Mouse (Mus musculus) right cerebral cortex, postnatal 10 days (tissue): ENCODE data around the gene Chd2.
"Not testable (repeated sequence)": the region's sequence is repeated elsewhere in the genome, so short reads cannot be mapped to it uniquely, and the experiment has no call there.

Experiments used
- DNase-seq, 2 experiments: peaks; one replicate each; pipeline ENCODE4 v3.0.0; 2021; ENCODE audit warnings: low spot score in 2 of 2

Chd2 gene

DNA sequence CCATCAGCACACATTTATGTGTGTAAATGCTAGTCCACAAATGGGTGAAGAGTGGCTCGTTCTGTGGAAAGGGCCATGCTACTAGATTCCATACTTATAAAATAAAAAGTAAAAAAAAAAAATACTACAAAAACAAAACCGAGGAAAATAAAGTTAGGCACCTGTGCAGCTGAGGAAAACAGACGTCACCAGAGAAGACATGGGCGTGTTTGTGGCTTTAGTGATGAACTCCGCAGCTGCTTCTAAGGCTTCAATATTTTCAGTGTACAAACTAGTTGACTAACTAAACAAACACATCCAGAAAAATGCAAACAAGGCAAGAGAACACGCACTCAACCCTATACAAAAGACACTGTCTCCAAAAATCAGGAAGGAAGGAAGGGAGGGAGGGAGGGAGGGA, 18.4 kb downstream of the Chd2 start:
- no peak for DNase-seq

DNA sequence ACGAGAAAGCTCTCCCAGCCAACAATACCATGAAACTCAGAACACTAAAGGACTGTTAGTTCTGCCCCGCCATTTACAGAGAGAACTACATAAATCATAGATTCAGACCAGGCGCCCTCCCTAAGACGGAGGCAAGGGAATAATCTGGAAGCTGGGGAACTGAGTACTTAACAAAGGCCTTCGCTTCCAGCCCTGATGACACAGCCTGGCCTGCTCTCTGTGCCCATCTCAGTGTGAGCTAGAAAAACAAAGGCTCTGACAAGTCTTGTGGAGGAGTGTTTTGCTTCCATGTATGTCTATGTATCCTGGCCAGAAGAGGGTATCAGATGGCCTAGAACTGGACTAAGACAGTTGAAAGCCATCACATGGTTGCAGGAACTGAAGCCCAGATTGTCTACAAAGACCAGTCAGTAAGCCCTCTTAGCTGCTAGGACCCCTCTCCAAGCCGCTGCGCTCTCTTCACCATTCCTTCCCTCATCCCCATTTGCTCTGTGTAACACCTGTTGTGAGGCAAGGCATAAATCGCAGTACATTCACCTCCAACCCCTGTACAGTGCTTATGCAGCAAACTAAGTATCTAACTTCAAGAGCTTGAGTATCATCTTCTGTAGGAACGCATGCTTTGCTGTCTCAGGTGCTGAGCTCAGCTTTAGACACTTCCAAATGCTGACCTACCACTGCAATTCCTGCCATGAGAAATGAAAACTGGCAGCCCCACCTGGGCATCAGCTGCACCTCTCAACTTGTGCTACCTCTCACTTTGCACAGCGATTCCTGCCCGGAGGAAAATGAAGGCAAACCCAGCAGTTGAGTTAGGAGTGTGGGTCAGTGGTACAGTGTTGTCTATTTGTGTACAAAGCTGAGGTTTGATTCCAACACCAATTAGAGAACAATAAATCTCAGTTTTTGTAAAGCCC, 20.1 kb downstream of the Chd2 start:
- no peak for DNase-seq

DNA sequence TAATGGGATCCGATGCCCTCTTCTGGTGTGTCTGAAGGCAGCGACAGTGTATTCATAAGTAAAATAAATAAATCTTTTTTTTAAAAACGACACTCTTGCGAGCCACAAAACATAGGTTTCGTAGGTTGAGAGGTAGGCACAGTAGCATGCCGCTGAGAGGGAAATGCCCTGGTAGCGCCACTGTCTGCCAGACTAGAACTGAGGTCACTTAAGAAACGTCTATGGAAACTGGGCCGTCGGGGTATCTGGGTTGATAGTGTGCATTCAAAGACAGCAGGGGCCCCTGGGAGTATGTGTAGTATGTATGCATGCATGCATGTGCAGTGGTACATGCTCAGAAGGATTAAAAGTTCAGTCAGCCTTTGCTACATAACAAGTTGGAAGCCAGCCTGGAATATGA, 21.4 kb downstream of the Chd2 start:
- no peak for DNase-seq

DNA sequence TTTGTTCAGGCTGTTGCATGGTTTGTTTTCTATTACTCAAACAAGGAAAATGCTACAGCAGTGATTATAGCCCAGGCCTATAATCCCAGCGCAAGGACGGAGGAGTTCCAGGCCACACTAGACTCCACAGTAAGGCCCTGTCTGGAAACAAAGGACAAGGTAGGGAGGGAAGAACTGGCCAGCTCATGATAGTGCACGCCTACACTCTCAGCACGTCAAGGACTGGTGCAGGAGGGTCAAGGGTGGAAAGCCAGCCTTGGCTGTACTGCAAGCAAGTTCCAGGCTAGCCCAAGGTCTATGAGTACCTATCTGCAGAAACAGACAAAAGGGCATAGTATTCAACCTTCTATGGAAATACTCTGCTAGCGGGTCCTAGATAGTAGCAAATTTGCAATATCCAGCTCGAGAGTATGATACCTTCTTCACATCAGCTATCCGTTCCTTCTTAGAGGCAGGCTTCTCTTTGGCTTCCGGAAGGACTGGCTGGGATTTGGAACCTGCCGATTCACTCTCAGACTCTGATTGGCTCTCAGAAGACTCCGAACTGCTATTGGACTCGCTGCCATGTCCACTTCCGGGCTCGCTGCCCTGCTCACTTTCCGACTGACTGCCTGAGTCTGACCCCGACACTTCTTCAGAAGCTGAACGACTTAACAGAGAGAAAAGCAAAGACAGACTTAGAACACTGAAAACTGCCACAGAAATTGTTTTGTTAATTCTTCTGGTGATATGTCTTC, 22.4 kb downstream of the Chd2 start:
- no peak for DNase-seq

DNA sequence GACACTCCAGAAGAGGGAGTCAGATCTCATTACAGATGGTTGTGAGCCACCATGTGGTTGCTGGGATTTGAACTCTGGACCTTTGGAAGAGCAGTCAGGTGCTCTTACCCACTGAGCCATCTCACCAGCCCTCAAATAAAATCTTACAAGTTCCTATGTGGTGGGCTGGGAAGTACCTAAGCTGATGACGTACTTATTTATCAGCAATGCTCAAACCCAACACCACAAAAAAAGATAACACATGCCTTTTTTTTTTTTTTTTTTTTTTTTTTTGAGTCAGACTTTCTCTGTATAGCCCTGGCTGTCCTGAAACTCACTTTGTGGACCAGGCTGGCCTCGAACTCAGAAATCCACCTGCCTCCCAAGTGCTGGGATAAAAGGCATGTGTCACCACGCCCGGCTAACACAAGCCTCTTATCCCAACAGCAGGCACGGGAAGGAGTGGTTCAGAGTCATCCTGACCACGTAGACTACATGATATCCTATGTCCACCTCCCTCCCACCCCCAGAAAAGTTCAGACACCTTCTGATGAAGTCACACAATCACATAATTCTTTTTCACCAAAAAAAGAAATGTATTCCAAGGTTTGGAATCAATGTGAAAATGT, 23.2 kb downstream of the Chd2 start:
- not testable (repeated sequence) for DNase-seq

DNA sequence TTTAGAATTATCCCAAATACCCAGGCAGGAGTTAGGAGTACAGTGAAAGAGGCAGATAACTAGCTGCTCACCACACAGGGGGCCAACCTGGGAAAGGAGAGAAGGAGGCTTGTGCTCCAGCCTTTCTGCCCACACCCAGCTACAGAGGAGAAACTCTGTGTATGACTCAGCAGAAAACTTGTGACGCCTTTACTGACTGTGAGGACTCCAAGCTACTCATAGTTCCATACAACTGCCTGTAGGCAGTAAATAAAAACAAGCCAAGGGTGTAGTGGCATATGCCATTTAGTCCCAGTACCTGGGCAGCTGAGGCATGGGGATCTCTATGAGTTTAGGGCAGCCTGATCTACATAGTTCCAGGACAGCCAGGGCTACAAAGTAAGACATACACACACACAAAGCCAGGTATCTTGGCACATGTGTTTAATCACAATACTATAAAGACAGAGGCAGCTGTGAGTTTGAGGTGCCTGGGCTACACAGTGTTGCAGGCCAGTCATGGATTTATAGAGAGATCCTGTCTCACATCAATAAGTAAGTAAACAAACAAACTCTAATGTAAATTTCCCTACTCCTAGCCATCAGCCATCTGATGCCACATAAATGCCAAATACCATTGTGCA, 24.1 kb downstream of the Chd2 start:
- DNase-seq = no peak

DNA sequence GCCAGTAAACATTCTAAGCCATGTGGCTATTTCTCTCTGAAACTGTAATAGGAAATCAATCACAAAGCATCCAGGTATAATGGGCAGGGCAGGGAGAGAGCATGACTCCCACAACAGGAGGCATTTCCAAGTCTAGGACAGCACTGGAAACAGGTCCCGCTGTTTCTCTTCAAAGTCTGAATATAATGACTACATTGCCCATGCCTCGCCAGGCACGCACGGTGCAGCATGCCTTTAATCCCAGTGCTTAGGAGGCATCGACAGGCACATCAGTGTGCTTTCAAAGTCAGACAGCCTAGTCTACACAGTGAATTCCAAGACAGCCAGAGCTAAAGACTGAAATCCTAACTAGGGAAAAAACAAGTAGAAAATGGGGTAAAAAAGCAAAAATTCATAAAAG, 24.8 kb downstream of the Chd2 start:
- no peak for DNase-seq

DNA sequence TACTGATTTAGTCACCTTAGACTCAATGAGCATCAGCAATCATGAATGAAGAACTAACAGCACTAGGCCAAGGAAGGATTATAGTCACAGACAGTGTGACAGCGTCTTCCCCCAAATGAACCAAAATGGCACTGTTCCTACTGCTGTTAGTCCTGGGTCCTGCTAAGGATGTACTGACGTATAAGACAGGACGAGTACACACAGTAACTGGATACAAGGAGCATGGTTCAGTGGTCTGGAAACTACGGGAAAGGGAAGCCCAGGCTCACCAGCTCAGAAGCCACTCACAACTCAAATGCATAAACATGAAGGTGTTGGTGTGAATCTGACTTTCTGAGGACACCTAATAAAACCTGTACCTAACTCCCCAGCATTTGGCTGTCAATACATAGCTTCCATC, 27.1 kb downstream of the Chd2 start:
- DNase-seq = no peak

DNA sequence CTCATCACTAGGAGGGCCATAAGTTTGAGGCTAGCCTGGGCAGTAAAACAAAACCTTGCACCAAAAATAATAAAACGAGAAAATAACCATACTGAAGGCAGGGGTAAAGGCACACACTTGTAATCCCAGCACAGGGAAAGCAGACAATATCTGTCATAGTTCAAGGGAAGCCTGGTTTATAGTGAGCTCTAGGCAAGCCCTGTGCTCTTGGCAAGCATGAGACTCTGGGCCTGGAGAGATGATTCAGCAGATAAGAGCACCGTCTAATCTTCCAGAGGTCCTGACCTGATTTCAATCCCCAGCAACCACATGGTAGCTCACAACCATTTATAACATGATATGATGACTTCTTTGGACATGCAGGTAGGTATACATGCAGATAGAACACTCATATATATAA, 29.2 kb downstream of the Chd2 start:
- DNase-seq = no peak

DNA sequence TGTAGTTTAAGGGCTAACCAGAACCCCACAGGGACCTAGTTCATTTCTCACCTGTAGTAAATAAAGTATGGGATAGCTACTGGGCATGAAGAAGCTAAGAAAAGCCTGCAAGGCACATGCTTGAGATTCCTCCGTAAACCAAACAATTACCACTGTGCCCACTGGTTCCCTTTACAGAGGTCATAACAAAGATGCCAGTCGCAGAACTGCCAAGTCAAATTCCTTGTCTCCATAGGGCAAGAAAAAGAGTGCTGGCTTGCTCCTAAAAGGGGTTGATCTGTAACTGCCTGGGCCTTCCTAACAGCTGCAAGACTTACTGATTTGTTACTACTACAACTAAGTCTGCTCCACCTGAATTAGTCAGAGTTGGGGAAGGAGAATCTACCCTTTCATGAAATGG, 32.9 kb downstream of the Chd2 start:
- no peak for DNase-seq

DNA sequence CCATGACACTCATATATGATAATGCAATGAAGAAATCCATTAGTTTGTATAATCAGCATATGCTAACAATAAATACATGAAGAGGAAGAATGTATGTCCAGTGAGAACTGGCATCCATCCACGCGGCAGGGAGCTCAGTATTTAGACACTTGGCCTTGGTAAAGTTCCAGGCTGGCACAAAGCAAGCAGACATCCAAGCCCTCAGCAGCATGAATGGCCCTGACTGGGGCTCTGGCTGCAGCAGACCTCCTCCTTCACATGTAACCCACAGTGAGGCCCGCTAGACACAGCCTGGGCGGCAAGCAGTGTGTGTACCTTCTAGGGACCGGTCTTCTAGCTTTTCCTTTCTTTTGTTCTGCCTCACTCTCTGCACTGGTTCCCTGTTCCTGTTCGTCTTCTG, 34.1 kb downstream of the Chd2 start:
- peak; percentile 57 to 62 for DNase-seq

DNA sequence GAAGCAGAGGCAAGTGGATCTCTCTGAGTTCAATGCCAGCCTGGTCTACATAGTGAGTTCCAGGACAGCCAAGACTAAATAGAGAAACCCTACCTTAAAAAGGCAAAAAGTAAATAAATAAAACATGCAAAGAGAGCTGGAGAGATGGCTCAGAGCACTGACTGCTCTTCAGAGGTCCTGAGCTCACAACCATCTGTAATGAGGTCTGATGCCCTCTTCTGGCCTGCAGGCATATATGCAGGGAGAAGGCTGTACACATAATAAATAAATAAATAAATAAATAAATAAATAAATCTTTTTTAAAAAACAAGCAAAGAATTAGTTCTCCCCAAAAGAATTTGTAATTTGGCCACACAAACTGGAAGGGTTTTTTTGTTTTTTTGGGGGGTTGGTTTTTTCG, 34.8 kb downstream of the Chd2 start:
- DNase-seq = no peak

DNA sequence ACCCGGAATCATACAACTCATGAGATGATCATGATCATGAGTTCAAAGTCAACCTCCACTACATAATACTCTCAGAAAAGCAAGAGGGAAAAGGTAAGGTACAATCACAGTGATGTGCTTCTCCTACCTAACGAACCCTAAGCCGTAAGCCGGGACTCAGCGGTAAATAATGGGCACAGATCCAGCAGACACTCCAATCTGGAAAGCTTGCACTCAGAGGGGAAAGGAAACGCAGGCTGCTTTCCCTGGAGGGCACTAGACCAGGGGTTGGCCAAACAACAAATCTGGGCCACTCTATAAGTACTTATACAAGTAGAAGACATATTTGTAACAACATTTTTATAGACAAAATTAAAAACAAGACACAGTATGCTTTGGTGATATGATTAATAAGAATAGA, 36.4 kb downstream of the Chd2 start:
- DNase-seq = no peak

DNA sequence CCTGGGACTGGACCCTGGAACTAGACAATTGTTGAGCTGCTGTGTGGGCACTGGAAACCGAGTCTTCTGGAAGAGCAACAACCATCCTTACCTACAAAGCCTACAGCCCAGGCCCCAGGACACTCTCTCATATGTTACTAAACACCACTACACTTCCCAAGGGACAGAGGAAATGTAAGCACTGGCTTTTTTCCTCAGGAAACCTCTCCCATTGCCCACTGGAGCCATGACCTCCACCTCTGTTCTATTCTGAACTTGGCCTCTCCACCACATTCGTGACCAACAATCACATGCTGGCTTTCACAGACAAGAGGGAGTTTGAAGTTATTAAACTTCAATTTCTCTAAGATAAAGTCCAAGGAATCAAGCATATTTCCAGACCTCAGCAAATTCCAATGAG, 43.4 kb downstream of the Chd2 start:
- DNase-seq = no peak

DNA sequence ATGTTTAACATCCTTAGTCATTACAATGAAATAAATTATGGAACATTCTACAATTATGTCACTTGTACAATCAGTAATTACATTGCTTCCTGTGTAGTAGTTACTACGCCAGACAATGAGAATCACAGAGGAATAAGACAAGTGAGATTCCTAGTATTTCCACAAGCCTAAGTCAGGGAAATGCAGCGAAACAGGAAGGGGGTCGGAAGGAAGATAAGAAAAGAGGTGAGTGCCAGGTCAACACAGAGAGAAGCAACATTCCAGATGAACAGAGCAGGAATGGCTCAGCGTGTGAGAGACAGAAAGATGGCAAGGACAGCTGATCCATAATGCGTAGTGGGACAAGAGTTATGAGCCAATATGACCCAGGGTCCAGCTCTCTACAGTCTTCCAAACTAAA, 52.4 kb downstream of the Chd2 start:
- no peak for DNase-seq

DNA sequence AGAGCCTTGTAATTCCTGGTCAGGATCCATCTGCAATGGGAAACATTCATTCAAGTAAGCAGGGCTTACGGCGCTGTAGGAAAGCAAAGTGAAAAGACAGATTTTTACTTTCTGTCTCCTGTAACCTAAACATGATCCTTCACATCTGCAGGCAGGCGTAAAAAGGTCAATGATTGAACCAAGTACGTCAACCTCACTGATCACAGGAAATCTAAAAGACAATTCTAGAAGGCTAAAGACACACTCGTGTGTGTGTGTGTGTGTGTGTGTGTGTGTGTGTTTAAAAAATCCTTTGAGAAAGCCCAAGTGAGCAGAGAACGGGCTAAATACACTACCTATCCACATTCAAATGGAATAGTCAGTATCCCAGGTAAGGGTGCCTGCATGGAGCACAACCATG, 60.5 kb downstream of the Chd2 start:
- DNase-seq = no peak

DNA sequence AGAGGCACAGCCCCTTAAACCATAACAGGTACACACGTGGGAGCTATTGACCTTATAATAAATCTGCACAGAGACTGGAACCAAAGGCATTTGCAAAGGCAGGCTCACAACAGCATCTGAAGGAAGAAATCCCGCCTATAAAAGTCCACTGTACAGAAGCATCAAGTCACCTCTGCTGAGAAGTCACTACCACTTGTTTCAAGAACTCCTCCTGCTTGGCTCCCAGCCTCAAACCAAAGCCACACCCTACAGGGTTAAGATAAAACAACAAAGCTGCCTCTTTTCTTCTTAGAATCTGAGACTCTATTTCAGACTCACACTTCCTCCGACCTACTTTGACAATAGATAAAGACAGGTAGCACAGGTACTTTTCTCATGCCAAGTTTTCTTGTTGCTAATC, 62.1 kb downstream of the Chd2 start:
- no peak for DNase-seq

DNA sequence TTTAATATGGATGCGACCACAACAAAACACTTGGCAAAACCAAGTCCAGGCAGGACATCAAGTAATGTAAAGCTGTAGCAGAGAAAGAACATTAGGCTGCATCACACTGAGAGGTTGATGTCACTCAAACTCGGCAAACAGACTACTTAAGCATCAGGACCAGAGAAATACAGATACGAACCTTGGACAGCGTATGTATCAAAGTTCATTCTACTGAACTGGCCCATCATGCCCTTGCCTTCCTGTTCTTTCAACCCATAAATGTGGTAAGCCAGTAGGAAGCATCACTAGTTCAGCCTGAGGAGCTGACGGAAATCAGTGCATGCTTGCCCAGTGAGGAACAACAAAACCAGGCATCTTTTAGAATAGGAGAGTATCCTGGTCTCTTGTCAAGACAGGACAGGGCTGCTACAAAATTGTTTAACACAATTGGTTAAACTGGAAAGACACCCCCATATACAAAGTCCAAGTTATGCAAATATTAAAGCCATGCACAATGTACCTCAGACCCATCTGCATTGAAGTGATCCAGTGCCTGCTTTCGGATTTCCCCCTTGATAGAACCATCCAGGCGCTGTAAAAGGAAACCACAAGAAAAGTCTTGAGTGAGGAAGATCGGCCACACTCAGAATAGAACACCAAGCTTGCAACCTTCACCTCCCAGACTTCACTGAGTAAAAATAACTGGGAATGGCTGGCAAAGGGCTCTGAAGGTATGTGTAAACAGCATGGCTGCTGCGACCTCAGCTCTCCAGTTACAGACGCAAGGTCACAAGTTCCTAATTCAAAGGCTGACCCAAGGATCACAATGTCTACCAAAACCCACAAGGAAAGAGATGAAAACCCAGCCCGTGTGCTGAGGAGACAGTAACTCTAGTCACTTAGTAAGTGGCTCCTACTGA, 63.2 kb downstream of the Chd2 start:
- DNase-seq = no peak

DNA sequence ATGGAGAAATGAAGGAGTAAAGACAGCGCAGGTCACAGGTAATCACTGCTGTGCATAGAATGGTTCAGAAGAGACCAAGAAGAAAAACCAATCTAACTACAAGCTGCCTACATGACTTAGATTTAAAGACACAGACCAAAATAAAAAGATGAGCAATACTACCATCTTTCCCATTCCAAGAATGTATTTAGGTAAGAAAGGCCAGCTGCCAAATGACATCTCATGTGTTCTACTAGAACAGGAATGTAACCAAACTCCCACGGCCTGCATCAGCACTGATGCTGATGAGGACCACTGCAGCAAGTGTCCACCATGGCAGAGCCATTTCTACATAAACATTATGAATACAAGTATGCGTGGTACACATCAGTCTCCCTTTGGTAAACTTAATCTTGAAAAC, 73.9 kb downstream of the Chd2 start:
- DNase-seq = no peak

DNA sequence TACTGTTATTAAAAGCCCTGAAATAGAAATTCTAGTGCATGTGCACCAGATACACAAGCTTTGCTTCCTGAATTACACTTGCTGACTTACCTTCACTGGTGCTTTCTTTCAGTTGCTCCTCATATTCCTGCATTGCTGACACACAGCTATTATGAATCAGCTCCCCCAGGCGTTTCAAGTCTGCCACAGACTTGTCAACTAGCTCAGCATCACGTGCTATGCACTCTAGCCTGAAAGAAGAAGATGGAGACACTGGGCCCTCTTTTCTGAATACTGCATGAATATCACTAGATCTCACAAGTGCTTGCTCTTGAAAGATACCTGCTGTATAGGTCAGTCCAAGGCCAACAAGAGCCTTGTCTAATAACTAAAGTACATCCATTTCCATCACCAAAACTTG, 78.1 kb downstream of the Chd2 start:
- DNase-seq = no peak

DNA sequence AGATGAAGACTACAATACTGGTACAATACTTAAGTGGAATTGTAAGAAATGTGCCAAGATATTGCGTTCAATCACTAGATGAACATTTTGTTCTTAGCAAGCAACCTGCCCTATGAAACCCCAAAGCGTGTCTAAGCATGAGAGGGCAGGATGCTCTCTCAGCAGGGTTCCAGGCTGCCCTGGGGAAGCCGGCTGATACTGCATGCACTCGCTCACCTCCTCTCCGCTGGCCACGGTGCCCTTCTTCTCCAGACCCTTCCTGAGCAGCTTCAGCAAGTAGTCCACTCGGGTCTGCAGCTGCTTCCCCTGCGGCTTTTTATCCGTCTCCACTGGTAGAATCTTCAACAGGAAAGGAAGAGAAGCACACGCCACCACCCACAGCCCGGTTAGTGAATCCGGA, 87.5 kb downstream of the Chd2 start:
- DNase-seq = no peak
